Mouse (Mus musculus): ENCODE measurements around the gene H2-Ke6.
"Not testable (repeated sequence)": the region's sequence is repeated elsewhere in the genome, so short reads cannot be mapped to it uniquely, and the experiment has no call there.

H2-Ke6 gene

DNA sequence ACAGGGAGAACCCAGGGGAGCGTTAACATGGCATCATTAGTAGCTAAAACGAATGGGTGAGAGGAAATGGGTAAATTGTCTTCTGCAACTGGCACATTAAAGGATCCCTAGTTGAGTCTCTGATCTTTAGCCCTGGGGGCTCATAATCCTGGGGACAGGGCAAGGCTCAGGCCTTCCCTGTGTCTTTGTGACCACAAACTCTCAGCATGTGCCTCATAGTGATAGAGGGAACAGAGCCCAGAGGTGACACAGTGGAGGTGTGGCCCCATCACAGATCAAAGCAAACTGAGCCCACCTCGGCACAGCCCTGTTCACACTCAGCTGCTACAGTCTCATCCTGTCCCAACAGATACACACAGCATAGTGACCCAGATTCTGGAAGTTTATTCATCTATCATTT is 32.2 kb downstream of the H2-Ke6 start:
- no peak for DNase-seq (ENCODE audit: low spot score)

GRCm38 (mm10) chr17:33994959-33995358 is 32.9 kb downstream of the H2-Ke6 start:
- no peak for DNase-seq (ENCODE audit: low spot score)

- no peak for DNase-seq (ENCODE audit: low spot score)
These were observed 35.8 kb downstream of the H2-Ke6 start for GRCm38 (mm10) chr17:33991788-33992664.

- not testable (repeated sequence) for DNase-seq (ENCODE audit: low spot score)
These were observed 45.7 kb downstream of the H2-Ke6 start for GRCm38 (mm10) chr17:33982136-33982535.

- peak; percentile 80 for DNase-seq (ENCODE audit: low spot score)
These were observed 46.5 kb downstream of the H2-Ke6 start for GRCm38 (mm10) chr17:33981192-33981909.

DNA sequence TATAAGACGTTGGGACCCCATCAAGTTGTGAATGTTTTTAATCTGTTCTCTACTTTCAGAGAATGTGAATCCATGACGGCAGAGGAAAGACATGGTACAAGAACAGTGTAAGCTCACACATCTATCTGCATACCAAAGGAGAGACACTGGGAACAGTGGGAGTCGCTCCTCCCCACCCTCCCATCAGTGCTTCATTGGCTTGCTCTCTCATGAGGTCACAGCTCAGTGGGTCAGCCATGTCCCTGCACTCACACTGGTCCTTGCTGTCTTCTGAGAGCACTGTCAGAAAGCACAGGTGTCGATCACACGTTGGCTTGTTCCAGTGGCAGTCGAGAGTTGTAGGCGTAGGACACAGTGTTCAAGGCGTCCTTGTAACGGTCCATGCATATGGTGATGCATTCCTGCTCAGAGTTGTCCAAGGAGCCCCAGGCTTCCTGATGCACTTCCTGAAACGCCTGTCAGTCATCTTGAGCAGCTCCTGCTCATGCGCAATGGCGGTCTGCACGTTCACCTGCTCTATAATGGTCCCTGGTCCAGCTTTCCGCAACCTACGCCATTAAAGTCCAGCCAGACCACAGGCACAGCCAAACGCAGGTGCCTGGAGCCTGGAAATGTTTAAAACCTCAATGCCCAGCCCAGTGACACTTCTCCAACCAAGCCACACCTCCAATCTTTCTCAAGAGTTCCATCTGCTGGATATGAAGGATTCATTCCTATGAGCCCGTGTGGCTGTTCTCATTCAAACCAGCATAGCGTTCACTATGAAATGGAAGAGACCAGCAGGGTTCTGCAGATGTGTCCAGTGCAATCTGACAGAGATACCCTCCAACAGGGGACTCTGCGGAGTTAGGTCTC is 47.5 kb downstream of the H2-Ke6 start:
- no peak for DNase-seq (ENCODE audit: low spot score)

GRCm38 (mm10) chr17:33979512-33980050 is 48.3 kb downstream of the H2-Ke6 start:
- no peak for DNase-seq (ENCODE audit: low spot score)

DNA sequence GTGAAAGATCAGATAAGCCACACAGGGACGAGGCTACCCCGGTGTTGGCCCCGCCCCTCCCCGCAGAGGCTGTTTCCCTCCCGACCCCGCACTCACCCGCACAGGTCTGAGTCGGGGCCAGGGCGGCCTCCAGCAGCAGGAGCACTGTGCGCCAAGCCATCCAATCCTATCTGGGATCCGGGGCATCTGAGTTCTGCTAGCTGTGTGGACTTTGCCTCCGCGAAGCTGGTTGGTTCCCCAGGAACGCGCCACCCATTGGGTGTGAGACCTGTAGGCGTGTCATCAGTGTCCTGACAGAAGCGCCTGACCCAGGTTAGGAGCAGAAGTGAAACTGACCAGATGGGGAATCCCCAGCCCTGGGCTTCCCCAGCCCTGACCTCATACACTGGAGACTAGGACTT is 49.2 kb downstream of the H2-Ke6 start:
- no peak for DNase-seq (ENCODE audit: low spot score)

GRCm38 (mm10) chr17:33977861-33978557 is 49.9 kb downstream of the H2-Ke6 start:
- DNase-seq (ENCODE audit: low spot score) = no peak

Measured in ovary, adult 18-20 months (tissue).